Mouse (Mus musculus) frontal cortex, postnatal 14 days (tissue): Measurements from ENCODE around the gene Adgrg3.
"Not testable (repeated sequence)": the region's sequence is repeated elsewhere in the genome, so short reads cannot be mapped to it uniquely, and the experiment has no call there.

Source experiments
- DNase-seq, 2 experiments: peaks; one replicate each; pipeline ENCODE4 v3.0.0; 2022; ENCODE audit warnings: low spot score in 2 of 2

The Adgrg3 gene

DNA sequence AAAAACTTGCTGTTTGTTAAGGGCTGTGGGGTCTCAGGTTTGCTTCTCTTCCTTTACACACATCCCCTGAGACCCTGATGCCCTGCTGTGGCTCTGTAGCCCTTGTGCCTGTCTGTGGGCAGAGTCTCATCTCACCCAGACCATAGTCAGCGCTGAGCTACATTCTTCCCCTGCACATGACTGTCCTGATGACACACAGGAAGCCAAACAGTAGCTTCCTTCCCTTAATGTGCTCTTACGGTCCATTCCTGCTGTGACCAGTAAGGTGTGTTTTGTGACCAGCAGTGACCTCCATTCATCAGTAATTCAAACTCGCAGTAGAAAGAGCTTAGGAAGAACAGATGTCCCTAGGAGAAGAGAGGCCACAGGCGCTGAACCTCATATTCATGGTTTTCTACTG is 6.9 kb downstream of the Adgrg3 start:
- DNase-seq, result no peak

DNA sequence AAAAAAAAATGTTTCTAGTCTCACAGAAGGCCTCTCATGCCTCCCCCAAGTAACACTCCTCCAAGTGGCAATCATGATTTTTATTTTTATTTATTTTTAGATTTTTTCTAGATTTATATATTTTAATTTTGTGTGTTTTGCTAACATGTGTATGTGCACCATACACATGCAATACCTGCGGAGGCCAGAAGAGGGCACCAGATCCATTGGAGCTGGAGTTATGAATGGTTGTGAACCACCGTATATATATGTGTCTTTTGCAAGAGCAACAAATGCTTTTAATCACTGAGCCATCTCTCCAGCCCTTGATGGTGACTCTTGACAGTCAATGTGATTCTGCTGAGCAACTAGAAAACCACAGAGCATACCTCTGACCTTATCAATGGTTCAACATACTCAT is 7.9 kb downstream of the Adgrg3 start:
- no peak for DNase-seq

DNA sequence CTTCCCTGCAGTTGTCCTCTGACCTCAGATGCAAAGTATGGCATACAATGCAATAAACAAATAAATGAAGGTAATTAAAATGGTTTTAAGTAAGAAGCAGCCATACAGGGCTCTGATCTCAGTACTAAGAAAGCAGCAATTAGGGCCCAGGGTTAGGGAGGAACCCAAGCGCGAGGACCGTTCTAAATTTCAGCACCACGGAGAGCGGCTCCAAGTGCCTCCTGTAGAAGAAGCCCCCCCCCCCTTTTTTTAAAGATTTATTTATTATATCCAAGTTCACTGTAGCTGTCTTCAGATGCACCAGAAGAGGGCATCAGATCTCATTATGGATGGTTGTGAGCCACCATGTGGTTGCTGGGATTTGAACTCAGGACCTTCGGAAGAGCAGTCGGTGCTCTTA is 10.9 kb downstream of the Adgrg3 start:
- DNase-seq, result not testable (repeated sequence)

DNA sequence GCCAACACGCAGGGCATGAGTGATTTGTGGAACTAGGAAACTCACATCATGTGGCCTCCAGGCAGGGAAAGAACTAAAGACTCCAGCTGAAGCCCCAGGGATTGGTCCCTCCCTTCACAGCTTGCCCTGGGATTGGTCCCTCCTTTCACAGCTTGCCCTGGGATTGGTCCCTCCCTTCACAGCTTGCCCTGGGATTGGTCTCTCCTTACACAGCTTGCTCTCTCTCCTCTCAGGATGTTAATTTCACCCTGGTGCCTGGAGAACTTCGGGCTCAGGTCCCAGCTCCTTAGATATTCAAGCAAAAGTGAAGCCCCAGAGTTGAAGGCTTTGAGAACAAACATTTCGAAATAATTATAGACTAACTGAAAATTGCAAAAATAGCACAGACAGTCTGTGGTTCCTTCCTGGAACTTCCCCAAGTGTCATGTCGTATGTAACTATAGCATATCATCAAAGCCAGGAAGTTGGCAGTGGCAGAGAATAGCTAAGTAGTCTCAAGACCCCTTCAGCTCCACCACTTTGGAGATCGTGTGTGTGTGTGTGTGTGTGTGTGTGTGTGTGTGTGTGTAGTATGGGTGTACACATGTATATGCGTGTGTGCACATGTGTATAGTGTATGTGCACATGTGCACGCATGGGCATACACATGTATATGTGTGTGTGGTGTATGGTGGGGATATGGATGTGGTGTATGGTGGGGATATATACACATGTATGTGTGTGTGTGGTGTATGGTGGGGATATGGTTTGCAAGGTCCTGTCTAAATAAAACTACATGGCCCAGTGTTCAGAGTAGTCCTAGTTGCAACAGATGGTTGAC is 19.8 kb downstream of the Adgrg3 start:
- peak; percentile 51 to 67 for DNase-seq

DNA sequence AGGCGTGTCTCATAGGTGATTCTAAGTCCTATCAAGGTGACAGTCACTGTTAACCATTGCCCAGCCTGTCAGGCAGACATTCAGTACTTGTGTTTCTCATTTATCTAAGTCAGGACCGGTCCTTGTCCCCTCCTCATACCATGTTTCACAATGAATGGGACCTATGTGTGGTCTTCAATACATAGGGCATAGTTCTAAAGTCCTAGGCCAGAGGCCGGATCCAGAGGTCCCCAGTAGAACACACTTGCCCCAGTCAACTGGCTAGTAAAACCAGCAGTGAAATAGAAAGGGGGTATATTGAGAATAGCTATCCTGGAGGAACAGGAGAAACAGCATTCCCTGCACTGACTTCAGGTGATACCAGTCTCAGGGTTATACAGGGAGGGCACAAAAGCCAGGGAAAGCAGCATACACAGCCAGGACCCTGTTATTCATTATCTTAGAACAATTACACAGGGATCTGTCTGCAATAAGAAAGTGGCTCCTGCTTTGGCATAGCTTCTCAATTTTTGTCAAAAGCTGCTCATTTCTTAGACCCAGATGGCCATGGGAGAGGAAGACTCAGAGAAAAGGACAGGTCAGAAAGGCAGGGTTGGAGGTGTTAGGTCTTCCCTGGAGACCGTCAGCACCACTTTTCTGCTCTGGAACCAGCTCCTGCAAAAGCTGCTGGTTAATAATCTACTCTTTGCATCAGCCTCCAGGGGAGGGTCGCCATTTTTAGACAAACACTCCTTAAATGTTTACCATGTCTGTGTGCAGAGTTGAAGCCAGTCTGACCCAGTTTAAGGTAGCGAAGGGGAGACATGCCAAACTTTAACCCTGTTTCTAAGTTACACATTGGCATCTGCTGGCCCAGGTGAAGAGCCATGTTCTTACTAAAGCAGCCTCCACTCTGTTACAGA is 24.6 kb downstream of the Adgrg3 start:
- no peak for DNase-seq

DNA sequence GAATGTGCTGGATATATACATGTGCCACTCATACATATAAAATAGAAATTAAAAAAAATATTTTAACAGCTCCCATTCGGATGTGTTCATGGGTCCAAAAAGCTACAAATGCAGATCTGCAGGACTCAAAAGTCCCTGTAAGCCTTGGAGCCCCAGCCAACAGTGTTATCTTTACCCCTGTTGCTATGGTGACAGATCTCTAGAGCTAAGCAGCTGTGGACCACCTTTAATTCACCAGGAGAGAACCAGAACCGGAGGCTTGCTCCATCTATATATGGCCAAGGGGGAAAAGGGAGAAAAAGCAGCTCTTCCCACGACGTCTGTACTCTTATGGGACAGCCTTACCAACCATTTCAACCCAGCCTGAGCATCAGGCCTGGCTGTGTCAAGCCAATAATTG is 27.3 kb downstream of the Adgrg3 start:
- DNase-seq, result no peak

DNA sequence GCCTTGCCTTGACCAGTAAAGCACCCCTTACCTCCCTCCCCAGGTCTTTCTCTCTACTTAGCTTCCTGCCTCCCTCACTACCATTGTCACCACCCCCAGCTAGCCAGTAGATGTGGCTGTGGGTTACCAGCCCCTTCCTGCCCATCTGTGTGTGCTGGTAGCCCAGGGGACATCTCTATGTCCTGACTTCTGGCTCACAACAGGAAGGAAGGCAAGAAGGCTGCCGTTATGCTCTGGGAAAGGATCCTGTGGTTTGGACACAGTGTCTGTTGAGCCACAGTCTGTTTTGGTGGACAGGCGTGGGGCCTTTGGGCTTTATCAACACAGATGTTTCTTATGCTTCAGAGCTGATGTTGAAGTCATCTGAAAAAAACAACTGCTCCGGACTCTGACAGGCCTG is 29.5 kb downstream of the Adgrg3 start:
- no peak for DNase-seq

DNA sequence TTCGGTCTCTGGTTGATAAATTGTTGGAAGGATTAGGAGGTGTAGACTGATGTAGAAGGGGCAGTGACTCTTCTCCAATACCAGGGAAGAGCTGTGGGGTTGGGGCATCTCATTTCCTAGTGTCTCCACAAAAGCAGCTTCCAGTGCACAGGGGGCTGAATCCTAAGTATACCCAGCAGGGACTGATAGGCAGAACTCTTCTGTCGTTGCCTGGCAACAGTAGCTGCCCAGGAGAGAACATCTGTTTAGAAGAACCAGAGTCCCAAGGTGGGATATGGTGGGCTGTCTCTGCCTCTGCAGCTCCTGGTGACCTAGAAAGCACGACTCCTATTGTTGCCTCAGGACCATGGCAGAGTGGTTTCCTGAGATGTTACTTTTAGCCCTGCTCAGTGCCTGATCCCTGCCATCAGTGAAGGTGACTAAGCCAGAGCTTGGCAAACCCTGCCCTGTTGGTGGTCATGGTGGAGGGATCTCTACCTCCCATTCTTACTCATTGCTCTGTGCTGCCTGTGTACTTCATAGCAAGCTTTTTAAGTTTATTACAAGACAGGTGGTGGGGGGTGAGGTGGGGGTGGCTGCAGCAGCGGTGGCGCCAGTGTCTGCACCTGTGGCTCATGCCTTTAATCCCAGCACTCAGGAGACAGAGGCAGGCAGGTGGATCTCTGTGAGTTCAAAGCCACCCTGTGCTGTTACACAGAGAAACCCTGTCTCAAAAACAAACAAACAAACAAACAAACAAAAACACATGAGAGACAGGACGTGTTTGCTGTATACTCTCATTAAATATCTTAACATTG is 30.6 kb downstream of the Adgrg3 start:
- DNase-seq, result no peak

DNA sequence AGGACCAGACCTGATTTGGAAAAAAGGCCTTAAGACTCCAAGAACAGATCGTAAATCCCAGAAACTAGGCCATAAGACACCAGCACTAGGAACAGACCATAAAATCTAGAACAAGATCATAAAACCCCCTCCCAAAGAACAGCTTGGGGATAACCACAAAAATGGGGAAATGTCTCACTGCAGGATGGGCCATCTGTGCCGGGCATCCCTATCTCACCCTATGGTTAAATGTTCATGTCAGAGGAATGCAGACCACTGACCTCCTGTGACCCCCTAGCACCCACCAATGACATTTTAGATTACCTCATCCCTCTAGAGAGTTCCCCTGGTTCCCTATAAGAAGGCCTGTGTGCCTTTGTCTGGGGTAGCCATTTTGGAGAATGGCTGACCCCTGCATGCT is 32.1 kb downstream of the Adgrg3 start:
- no peak for DNase-seq

DNA sequence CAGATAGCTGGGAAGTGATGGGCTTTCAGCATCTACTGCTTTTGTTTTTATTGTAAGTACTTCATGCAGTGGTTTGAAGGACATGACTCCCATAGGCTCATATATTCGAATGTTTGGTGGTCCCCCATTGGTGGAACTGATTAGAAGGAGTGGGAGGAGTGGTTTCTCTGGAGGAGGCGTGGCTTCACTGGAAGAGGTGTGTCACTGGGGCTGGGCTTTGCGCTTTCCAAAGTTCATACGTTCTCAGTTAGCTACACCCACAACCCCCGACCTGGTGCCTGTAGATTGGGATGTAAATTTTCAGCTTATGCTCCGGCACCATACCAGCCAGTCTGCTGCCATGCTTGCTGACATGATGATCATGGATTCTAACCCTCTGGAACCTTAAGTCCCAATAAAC is 36.9 kb downstream of the Adgrg3 start:
- no peak for DNase-seq

DNA sequence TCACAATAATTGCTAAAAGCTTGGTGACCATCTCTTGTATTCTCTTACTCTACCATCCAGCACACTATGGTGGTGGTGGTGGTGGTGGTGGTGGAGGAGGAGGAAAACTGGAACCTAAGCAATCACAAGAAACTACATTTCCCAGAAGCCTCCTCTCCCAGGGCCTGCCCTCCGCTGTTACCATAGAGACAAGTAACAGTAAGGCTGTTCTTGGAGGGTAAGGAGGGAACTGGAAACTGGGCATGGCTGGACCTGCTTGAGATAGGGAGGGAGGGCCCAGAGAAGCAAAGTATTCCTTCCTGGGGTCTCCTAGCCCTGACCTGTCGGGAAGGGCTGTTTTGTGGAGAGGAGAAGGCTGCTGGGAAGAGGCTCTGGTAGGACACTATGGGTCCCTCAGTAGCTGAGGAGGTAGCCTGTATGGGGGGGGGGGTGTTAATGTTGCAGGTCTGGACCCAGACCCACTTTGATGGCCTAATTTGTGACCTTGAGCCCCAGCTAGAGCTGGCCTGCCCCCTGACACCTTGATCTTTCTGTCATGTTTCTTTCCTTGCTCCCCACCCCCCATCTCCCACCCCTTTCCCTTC is 37.5 kb downstream of the Adgrg3 start, which contains the start of gene Drc7:
Gene Drc7, plus strand, starts transcription at position 177 of the 584 bp plus-strand sequence.
- DNase-seq, result peak in 1 of 2 experiments; percentile 20

DNA sequence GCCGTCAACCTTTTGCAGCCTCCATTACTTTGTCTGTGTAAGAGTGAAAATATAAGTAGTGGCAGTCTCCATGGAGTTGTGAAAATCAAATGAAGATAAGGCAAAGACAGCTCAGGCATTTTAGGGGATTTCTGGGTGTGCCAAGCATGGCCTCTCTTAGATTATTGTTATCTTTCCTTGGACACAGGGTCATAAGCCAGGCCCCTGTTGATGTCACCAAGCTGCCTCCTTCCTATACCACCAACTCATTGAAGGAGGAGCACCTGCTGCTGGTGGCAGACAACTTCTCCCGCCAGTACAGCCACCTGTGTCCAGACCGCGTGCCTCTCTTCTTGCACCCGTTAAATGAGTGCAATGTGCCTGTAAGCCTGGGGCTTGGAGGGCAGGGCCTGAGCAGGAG is 38.9 kb downstream of the Adgrg3 start:
- no peak for DNase-seq

DNA sequence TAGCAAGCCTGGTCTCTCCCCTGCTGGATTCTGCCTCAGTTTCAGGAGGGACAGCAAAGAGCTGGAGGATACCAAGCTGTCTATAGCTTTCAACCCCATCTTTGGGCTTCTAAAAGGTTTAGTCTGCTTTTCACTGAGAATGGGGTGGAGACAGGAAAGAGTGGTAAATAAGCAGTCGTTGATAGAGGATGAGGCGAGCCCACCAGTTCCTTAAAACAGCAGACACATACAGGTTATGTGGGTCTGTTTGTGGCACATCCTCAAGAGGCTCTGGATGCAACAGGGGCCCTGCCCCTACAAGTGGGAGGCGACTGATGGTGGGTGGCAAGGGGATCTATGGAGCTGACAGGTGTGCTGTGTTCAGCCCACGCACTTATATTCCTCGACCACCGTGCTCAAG is 41.2 kb downstream of the Adgrg3 start:
- no peak for DNase-seq

DNA sequence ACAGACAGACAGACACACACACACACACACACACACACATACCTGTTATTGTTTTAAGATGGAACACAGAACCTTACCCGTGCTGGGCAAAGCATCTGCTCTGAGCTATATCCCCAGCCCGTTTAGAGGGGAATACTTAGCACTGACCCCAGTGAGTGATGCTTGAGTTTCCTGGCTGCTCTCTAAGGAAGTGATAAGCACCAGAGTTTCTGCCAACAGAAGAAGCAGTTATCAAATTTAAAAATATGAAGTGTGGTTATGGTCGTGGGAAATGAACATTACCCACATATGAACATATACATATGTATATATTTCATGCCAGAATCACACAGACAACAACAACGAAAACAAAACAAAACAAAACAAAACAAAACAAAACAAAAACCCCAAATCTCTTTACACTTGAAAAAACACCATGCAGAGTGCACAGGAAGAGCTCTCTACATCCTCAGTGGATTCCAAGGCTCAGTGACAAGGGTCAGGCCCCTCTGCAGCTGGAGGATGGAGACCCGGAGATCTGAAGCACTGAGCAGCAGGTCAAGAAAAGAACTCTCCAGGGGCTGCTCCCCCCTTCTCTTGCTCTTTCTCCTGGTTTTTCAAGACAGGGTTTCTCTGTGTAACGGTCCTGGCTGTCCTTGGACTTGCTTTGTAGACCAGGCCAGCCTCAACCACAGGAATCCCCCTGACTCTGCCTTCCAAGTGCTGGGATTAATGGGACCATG is 42.5 kb downstream of the Adgrg3 start:
- no peak for DNase-seq

DNA sequence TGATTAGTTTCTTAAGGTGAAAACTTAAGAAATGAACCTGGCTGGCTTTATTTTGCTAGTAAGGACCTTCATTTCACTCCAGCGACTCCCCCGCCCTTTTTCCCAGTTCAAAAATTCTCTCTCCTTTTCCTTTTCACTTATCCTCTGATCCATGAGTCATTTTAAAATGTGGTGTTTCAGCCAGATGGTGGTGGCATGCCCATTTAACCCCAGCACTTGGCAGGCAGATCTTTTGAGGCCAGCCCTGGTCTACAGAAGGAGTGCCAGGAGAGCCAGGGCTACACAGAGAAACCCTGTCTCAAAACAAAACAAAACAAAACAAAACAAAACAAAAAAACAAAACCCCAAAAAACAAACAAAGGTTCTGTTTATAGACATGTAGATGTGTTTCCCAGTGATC is 47.0 kb downstream of the Adgrg3 start:
- no peak for DNase-seq

DNA sequence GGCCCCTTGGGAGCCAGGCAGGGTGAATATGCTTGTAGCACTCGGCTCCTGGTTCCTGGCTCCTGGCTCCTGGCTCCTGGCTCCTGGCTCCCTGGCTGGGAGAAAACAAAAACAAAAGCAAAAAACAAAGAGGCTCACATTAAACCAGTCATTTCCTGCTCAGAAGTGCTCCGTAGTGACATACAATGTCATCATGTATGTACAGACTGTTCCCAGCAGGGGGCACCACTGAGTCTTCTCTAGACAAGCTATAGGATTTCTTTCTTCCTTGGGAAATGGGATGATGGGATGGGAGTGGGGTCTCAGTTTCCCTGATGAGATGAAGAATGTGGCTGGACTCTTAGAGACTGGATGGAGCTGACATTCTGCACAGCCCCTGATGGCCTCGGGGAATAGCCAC is 50.1 kb downstream of the Adgrg3 start:
- no peak for DNase-seq

DNA sequence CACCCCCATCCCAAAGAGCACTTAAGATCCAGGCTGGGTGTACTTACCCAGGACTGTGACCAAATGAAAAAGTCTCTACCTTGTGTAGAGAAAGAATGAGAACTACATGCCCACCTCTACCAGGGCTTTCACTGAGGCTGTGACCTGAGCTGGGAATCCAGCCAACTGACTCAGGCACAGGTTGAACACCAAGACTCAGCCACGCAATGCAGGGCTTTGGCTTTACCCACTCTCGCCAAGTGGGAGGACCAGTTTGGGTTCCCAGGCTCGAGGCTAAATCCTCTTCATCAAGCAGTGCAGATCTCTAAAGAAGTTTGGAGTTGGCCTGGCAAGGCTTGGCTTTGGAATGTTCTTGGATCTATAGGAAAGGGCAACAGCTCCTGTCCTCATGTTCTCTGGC is 58.0 kb downstream of the Adgrg3 start:
- no peak for DNase-seq

DNA sequence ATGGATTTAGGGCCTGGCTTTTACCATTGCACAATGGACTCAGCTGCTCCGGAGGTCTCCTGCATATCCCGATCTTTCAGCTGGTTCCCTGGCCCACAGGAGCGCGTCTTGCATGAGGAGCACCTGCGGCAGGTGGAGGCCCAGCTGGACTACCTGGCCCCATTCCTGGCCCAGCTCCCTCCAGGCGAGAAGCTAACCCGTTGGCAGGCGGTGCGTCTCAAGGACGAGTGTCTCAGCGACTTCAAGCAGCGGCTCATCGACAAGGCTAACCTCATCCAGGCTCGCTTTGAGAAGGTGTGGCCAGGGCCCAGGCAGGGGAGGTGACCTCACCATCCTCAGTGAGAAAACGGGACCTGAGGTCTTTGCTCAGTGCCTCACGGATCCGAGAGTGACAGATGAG is 58.7 kb downstream of the Adgrg3 start:
- DNase-seq, result no peak

DNA sequence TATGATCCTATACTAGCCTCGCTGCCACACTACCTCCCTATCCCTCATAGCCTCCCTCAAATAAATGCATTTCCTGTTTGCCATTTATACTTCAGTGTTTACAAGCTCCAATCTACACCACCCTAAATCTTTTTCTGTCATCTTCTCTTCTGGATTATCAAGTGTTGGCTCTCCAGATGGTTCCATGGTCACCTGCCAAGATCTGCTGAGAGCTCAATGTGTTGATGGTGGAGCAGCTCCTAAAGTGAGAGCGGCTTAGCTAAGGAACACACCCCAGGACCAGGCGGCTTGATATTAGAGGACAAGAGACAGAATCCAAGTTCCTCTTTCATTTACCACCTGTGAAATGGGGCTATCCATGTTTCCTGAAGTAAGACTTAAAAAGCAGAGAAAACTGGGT is 60.6 kb downstream of the Adgrg3 start:
- DNase-seq, result no peak

DNA sequence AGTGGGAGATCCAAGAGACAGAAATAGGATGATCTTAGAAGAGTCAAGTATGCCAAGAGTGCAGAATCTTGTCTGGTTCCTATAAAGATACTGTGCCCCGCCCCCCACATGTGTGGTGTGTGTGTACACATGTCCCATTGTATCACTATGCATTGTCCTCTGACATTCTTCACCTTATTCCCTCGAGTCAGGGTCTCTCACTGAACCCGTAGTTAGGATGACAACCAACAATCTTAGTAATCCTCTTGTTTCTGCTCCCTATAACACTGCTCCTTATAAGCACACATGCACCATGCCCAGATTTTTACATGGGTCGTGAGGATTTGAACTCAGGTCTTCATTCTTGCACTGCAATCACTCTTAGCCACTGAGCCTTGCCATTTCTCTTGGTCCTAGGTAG is 61.8 kb downstream of the Adgrg3 start:
- DNase-seq, result no peak
